Mouse (Mus musculus) limb, embryonic 12.5 days (tissue): ENCODE results near the gene Tenm3. TPM values are rescaled to one million over a fixed set of nuclear protein-coding genes. Genes with fewer than 3 reads are reported as not detected.
"Not testable (repeated sequence)": the region's sequence is repeated elsewhere in the genome, so short reads cannot be mapped to it uniquely, and the experiment has no call there.

Experiments used
- ATAC-seq: fragments of 200-750 bp; cut with Nextera tagmentation; 2 replicates; pipeline ENCODE4 v1.8.0; 2017; ENCODE audit warnings: low read depth, moderate TSS enrichment; ENCODE audit not compliant: insufficient number of reproducible peaks, insufficient read depth, low FRiP score, low TSS enrichment
- H3K27ac ChIP-seq: fragments of 300-500 bp; sonication (generic); 2 replicates; pipeline ENCODE4 v1.5.1; 2016; ENCODE audit warnings: mild to moderate bottlenecking, moderate library complexity
- H3K27me3 ChIP-seq: fragments of 300-500 bp; sonication (generic); 2 replicates; pipeline ENCODE4 v1.6.1; 2016; ENCODE audit warnings: mild to moderate bottlenecking, moderate library complexity
- H3K36me3 ChIP-seq: fragments of 300-500 bp; sonication (generic); 2 replicates; pipeline ENCODE4 v1.6.1; 2016; ENCODE audit warnings: mild to moderate bottlenecking, moderate library complexity
- H3K4me1 ChIP-seq: fragments of 300-500 bp; sonication (generic); replicated peaks from 2 replicates; pipeline ENCODE4 v1.6.1; 2016
- H3K4me2 ChIP-seq: fragments of 300-500 bp; sonication (generic); 2 replicates; pipeline ENCODE4 v1.6.1; 2016; ENCODE audit warnings: mild to moderate bottlenecking, moderate library complexity
- H3K4me3 ChIP-seq: fragments of 300-500 bp; sonication (generic); replicated peaks from 2 replicates; pipeline ENCODE4 v1.5.1; 2016; ENCODE audit warnings: mild to moderate bottlenecking
- H3K9ac ChIP-seq: fragments of 300-500 bp; sonication (generic); replicated peaks from 2 replicates; pipeline ENCODE4 v1.6.1; 2016; ENCODE audit warnings: mild to moderate bottlenecking, moderate library complexity
- H3K9me3 ChIP-seq: fragments of 300-500 bp; sonication (generic); 2 replicates; pipeline ENCODE4 v1.6.1; 2016; ENCODE audit warnings: mild to moderate bottlenecking, moderate library complexity
- WGBS: fragments of 180-500 bp; shearing (Covaris S2); methylation state at CpG from one replicate; pipeline ENCODE4 v1.1.7; 2016; 5-methylcytosine and 5-hydroxymethylcytosine counted together
- polyA plus RNA-seq: library from polyadenylated mRNA; unstranded; fragments of >200 nt; fragmentation: Nextera tagmentation; extraction: Ambion mirVana; gene quantifications from 2 replicates; pipeline ENCODE4 v1.2.1, GENCODE M21; 2016

Gene Tenm3
- polyA plus RNA-seq, 1 experiment from 2014 or later = 47.1 TPM

DNA sequence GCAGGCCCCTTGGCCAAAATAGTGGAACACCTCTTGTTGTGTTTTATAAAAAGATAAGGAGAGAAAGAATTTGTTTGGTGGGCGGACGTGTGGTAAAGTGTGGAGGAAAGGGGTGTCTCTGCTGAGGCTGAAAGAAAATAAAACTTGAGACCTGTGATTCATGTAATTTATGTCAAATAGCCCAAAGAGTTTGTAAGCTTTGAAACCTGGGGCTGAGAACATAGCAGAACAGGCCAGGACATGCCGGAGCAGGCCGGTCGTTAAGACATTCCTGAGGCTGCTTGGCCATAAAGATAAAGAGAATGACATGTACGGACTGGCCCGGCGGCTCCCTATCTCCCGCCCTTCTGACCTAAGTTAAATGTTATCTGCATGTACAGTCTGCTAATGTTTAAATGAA is 663.6 kb downstream of the Tenm3 start:
- H3K4me3 ChIP-seq, H3K27ac ChIP-seq, H3K36me3 ChIP-seq, H3K4me1 ChIP-seq, ATAC-seq, H3K4me2 ChIP-seq, H3K9ac ChIP-seq, H3K9me3 ChIP-seq, H3K27me3 ChIP-seq: not testable (repeated sequence)
- WGBS = 85% methylated on average over 9 of the region's 9 CpGs

GRCm38 (mm10) chr8:48178993-48179392 is 664.8 kb downstream of the Tenm3 start:
- H3K4me3 ChIP-seq = no peak overlapping the region
- no peak overlapping the region for H3K9ac ChIP-seq
- 72% methylated on average over 4 of the region's 4 CpGs for WGBS
- H3K27ac ChIP-seq = no peak overlapping the region
- H3K27me3 ChIP-seq = peaks cover 4% of the 10 kb centered on the region; the same call in 1 of the 2 replicates
- H3K4me1 ChIP-seq = no peaks in the 10 kb centered on the region
- no peak for ATAC-seq
- no peaks in the 10 kb centered on the region for H3K36me3 ChIP-seq
- no peak overlapping the region for H3K4me2 ChIP-seq
- H3K9me3 ChIP-seq = peaks cover 5% of the 10 kb centered on the region

- H3K4me3 ChIP-seq = no peak overlapping the region
- no peak overlapping the region for H3K9ac ChIP-seq
- H3K4me1 ChIP-seq = no peaks in the 10 kb centered on the region
- H3K4me2 ChIP-seq = no peak overlapping the region
- ATAC-seq = no peak
- H3K27me3 ChIP-seq = peaks cover 4% of the 10 kb centered on the region; the same call in 1 of the 2 replicates
- peaks cover 5% of the 10 kb centered on the region for H3K9me3 ChIP-seq
- no peak overlapping the region for H3K27ac ChIP-seq
- 92% methylated on average over 1 of the region's 1 CpGs for WGBS
- no peaks in the 10 kb centered on the region for H3K36me3 ChIP-seq
Observed at GRCm38 (mm10) chr8:48177876-48178275, 665.9 kb downstream of the Tenm3 start.
